In genomic region chr2:71458624-71459023, GRCm38 (mm10) we compare ENCODE assay signal across 20 mouse cellular contexts. TPM values are rescaled to one million over a fixed set of nuclear protein-coding genes. Genes with fewer than 3 reads are reported as not detected.
DNase-seq lines count a peak whose midpoint lies in the region; ATAC-seq and TF ChIP-seq lines count a peak whose summit lies in the region.
"Had no signal": no experiment of that assay in that cellular context is flagged by ENCODE, and none has a peak within 500 bp of the region (broad histone marks: within the 10 kb centered on the region; RNA-seq: fewer than 3 reads in every experiment).

No protein-coding gene starts in this region.

- no peak for TF ChIP-seq POLR2A in heart, adult 2 months (IDR thresholded peaks at IDR 0.05; ENCODE audit: insufficient read depth, low read depth, low read length)
- no peak for TF ChIP-seq POLR2A in brain, embryonic 14.5 days (IDR thresholded peaks at IDR 0.05; ENCODE audit: borderline replicate concordance, extremely low read depth, insufficient read depth, insufficient read length, poor library complexity, severe bottlenecking)

- H3K4me3 ChIP-seq in heart, embryonic 10.5 days = no peak overlapping the region
- H3K4me3 ChIP-seq in heart, adult 2 months = no peak overlapping the region
- no peak overlapping the region for H3K4me3 ChIP-seq in midbrain, embryonic 16.5 days (ENCODE audit: low read depth, low read length)
- H3K4me3 ChIP-seq: embryonic facial prominence, embryonic 12.5 days; forebrain, embryonic 12.5 days; hindbrain, embryonic 15.5 days had no signal

- H3K9ac ChIP-seq in heart, adult 2 months (ENCODE audit: low read depth, low read length) = no peak overlapping the region
- H3K9ac ChIP-seq in midbrain, embryonic 16.5 days (ENCODE audit: low read depth, low read length) = no peak overlapping the region
- H3K9ac ChIP-seq: embryonic facial prominence, embryonic 12.5 days; forebrain, embryonic 12.5 days; forebrain, postnatal 0 days; hindbrain, embryonic 15.5 days had no signal

- DNase-seq in heart, embryonic 10.5 days (ENCODE audit: low spot score) = no peak
- DNase-seq in heart, adult 2 months = no peak
- DNase-seq in lung, postnatal 36 days = peak; percentile 7
- no peak for DNase-seq in lung, postnatal 4 days
- peak; percentile 13 for DNase-seq in brain, embryonic 14.5 days (ENCODE audit: low read depth)
- DNase-seq: adrenal gland, adult 8-10 months; adrenal gland, postnatal 36 days; cerebellum, adult 11 months; cerebellum, adult 8-10 months; cerebellum, postnatal 14 days; embryo, embryonic 11 days; forebrain, postnatal 0 days; gastrocnemius, postnatal 14 days; heart, postnatal 10 days had no signal

- H3K27ac ChIP-seq in heart, embryonic 10.5 days = peak overlapping the region; percentile 52; the same call in 1 of the 2 replicates
- H3K27ac ChIP-seq in heart, adult 2 months = no peak overlapping the region
- H3K27ac ChIP-seq in midbrain, embryonic 16.5 days (ENCODE audit: low read length) = no peak overlapping the region
- H3K27ac ChIP-seq: embryonic facial prominence, embryonic 12.5 days; forebrain, embryonic 12.5 days; hindbrain, embryonic 15.5 days had no signal

- TF ChIP-seq EP300 in heart, adult 2 months (IDR thresholded peaks at IDR 0.05; ENCODE audit: insufficient read depth, low read depth, low read length) = no peak

- H3K36me3 ChIP-seq in heart, embryonic 10.5 days = no peaks in the 10 kb centered on the region
- H3K36me3 ChIP-seq in heart, adult 2 months (ENCODE audit: control insufficient read depth, insufficient read depth, low read length) = no peaks in the 10 kb centered on the region
- no peaks in the 10 kb centered on the region for H3K36me3 ChIP-seq in midbrain, embryonic 16.5 days (ENCODE audit: control insufficient read depth, insufficient read depth, low read length)
- H3K36me3 ChIP-seq: embryonic facial prominence, embryonic 12.5 days; forebrain, embryonic 12.5 days; hindbrain, embryonic 15.5 days had no signal

- TF ChIP-seq CTCF in heart, adult 2 months (IDR thresholded peaks at IDR 0.05) = no peak
- TF ChIP-seq CTCF in brain, embryonic 14.5 days (IDR thresholded peaks at IDR 0.05; ENCODE audit: borderline replicate concordance, extremely low read depth, insufficient read depth, insufficient read length) = no peak

- H3K4me2 ChIP-seq in midbrain, embryonic 16.5 days (ENCODE audit: low read length) = no peak overlapping the region
- H3K4me2 ChIP-seq: embryonic facial prominence, embryonic 12.5 days; forebrain, embryonic 12.5 days; hindbrain, embryonic 15.5 days had no signal

- WGBS in heart, embryonic 10.5 days = 71% methylated on average over 13 of the region's 13 CpGs
- 79% methylated on average over 13 of the region's 13 CpGs for WGBS in heart, adult 2 months
- WGBS in midbrain, embryonic 16.5 days = 67% methylated on average over 13 of the region's 13 CpGs

- H3K27me3 ChIP-seq in heart, embryonic 10.5 days (ENCODE audit: insufficient read depth, poor library complexity, severe bottlenecking) = no peaks in the 10 kb centered on the region
- H3K27me3 ChIP-seq in heart, adult 2 months (ENCODE audit: control insufficient read depth, insufficient read depth, low read length) = no peaks in the 10 kb centered on the region
- H3K27me3 ChIP-seq in midbrain, embryonic 16.5 days (ENCODE audit: control insufficient read depth, insufficient read depth, low read depth, low read length) = no peaks in the 10 kb centered on the region
- H3K27me3 ChIP-seq: CH12.LX; embryonic facial prominence, embryonic 12.5 days; forebrain, embryonic 12.5 days; hindbrain, embryonic 15.5 days had no signal

- no peaks in the 10 kb centered on the region; the same call in 1 of the 2 replicates for H3K79me2 ChIP-seq in heart, adult 2 months (replicated peaks; ENCODE audit: control insufficient read depth, insufficient read depth, low read length)

- intact Hi-C loops in heart, adult 2 months (cut with DNase I) = no loop called here

- H3K9me3 ChIP-seq in heart, embryonic 10.5 days = no peaks in the 10 kb centered on the region
- H3K9me3 ChIP-seq in midbrain, embryonic 16.5 days (replicated peaks; ENCODE audit: control insufficient read depth, low read length, poor library complexity, severe bottlenecking) = no peaks in the 10 kb centered on the region
- H3K9me3 ChIP-seq: embryonic facial prominence, embryonic 12.5 days; forebrain, embryonic 12.5 days; hindbrain, embryonic 15.5 days had no signal

- H3K4me1 ChIP-seq in heart, embryonic 10.5 days = peaks cover 9% of the 10 kb centered on the region
- no peaks in the 10 kb centered on the region for H3K4me1 ChIP-seq in heart, adult 2 months (ENCODE audit: control insufficient read depth, insufficient read depth, low read length)
- peaks cover 5% of the 10 kb centered on the region for H3K4me1 ChIP-seq in midbrain, embryonic 16.5 days (ENCODE audit: control insufficient read depth, insufficient read depth, low read length)
- H3K4me1 ChIP-seq: embryonic facial prominence, embryonic 12.5 days had no signal

- no peak for ATAC-seq in megakaryocyte progenitor cell, adult 5-6 weeks (replicated peaks; ENCODE audit: poor library complexity)
- ATAC-seq in midbrain, embryonic 16.5 days = no peak

RNA-seq across cellular contexts. Expression of gene Metap1d, which starts 5.5 kb away (rescaled TPM):
- 29.0 and 31.6 TPM in 2 replicates for polyA plus RNA-seq in heart, embryonic 10.5 days (2016; fragmentation: Nextera tagmentation; extraction: Ambion mirVana)
- total RNA-seq in heart, adult 2 months (2021) = 10 to 100 TPM; 35.2 to 38.0 TPM
- polyA plus RNA-seq in heart, adult 2 months (2012; rRNA removed) = 34.8 and 60.9 TPM in 2 replicates
- 42.5 and 77.8 TPM in 2 replicates for polyA plus RNA-seq in brain, embryonic 14.5 days (2012; rRNA removed)
- 30.3 and 39.8 TPM in 2 replicates for total RNA-seq in megakaryocyte progenitor cell, adult 5-6 weeks (2015)
- 21.3 and 24.7 TPM in 2 replicates for total RNA-seq in megakaryocyte progenitor cell, adult 5-6 weeks (2017)
- polyA plus RNA-seq in midbrain, embryonic 16.5 days (2015; fragmentation: Nextera tagmentation; extraction: Ambion mirVana) = 30.1 and 33.0 TPM in 2 replicates

Comparison
In these comparisons a context has a peak if more than half of its experiments do, and no peak if none do; other contexts are left out.
1. DNase-seq: peak in lung, postnatal 36 days (single experiment) and brain, embryonic 14.5 days (single experiment); none in heart, embryonic 10.5 days (single experiment), heart, adult 2 months (0 of 2) and lung, postnatal 4 days (0 of 2).